Mouse (Mus musculus) hindbrain, postnatal 0 days (tissue): Measurements from ENCODE around the gene Ppp2r2c. TPM values are rescaled to one million over a fixed set of nuclear protein-coding genes. Genes with fewer than 3 reads are reported as not detected.
A peak's percentile ranks its signal among the peaks of the same experiment; 100 is the strongest.

Source experiments
- ATAC-seq: fragments of 200-750 bp; cut with Nextera tagmentation; 2 replicates; pipeline ENCODE4 v1.8.0; 2017; ENCODE audit warnings: mild to moderate bottlenecking, moderate TSS enrichment, moderate library complexity
- DNase-seq: peaks from one replicate; pipeline ENCODE4 v3.0.0-alpha.2; 2015; ENCODE audit warnings: low spot score
- H3K27ac ChIP-seq: fragments of 300-500 bp; sonication (generic); 2 replicates; pipeline ENCODE4 v1.5.1; 2014; ENCODE audit warnings: mild to moderate bottlenecking
- H3K27me3 ChIP-seq: fragments of 300-500 bp; sonication (generic); 2 replicates; pipeline ENCODE4 v1.6.1; 2014; ENCODE audit warnings: low read length, mixed read lengths; ENCODE audit not compliant: insufficient read depth
- H3K36me3 ChIP-seq: fragments of 300-500 bp; sonication (generic); 2 replicates; pipeline ENCODE4 v1.6.1; 2014; ENCODE audit warnings: low read length, mixed read lengths; ENCODE audit not compliant: insufficient read depth
- H3K4me1 ChIP-seq: fragments of 300-500 bp; sonication (generic); 2 replicates; pipeline ENCODE4 v1.6.1; 2014; ENCODE audit warnings: antibody characterized with exemption, low read length, mixed read lengths; ENCODE audit not compliant: insufficient read depth
- H3K4me2 ChIP-seq: fragments of 300-500 bp; sonication (generic); 2 replicates; pipeline ENCODE4 v1.6.1; 2014; ENCODE audit warnings: low read depth, mild to moderate bottlenecking, low read length, moderate library complexity, mixed read lengths
- H3K4me3 ChIP-seq: fragments of 300-500 bp; sonication (generic); 2 replicates; pipeline ENCODE4 v1.5.1; 2014; ENCODE audit warnings: low read length
- H3K9ac ChIP-seq: fragments of 300-500 bp; sonication (generic); replicated peaks from 2 replicates; pipeline ENCODE4 v1.6.1; 2014; ENCODE audit warnings: mild to moderate bottlenecking, low read length, moderate library complexity, mixed read lengths
- H3K9me3 ChIP-seq: fragments of 300-500 bp; sonication (generic); 2 replicates; pipeline ENCODE4 v1.6.1; 2016; ENCODE audit warnings: low read length, mixed read lengths
- CTCF ChIP-seq: IDR thresholded peaks from 2 replicates; pipeline ENCODE4 v1.5.1; 2016; ENCODE audit warnings: antibody characterized with exemption, control low read depth, low read depth
- WGBS: fragments of 180-500 bp; shearing (Covaris S2); extraction: QIAGEN DNeasy Blood & Tissue Kit; methylation state at CpG from one replicate; pipeline ENCODE4 v1.1.7; 2014; 5-methylcytosine and 5-hydroxymethylcytosine counted together
- polyA plus RNA-seq: library from polyadenylated mRNA; unstranded; fragments of >200 nt; fragmentation: Nextera tagmentation; extraction: Ambion mirVana; gene quantifications from 2 replicates; pipeline ENCODE4 v1.2.1, GENCODE M21; 2015
- total RNA-seq: library from RNA; depleted of rRNA; stranded (reverse); fragments of >200 nt; gene quantifications from 2 replicates; pipeline ENCODE4 v1.2.3, GENCODE M21; 2014

The Ppp2r2c gene
- total and polyA plus RNA-seq, 2 experiments from 2014 or later: 103 to 263 TPM

GRCm38 (mm10) chr5:36893263-36893662, 24.9 kb downstream of the Ppp2r2c start:
- Histone ChIP-seq H3K4me3 (no peak overlapping the region), H3K9ac (no peak overlapping the region), H3K27me3 (no peaks in the 10 kb centered on the region), H3K9me3 (no peaks in the 10 kb centered on the region), H3K27ac (peak overlapping the region; percentile 59; the same call in 1 of the 2 replicates), H3K4me1 (peaks cover 53% of the 10 kb centered on the region), H3K36me3 (no peaks in the 10 kb centered on the region), H3K4me2 (no peak overlapping the region)
- TF ChIP-seq CTCF: no peak
- ATAC-seq: no peak
- no peak for DNase-seq
- WGBS: 49% methylated on average over 9 of the region's 9 CpGs

- WGBS: 72% methylated on average over 10 of the region's 10 CpGs
- no peaks in the 10 kb centered on the region for H3K36me3 ChIP-seq
- peaks cover 56% of the 10 kb centered on the region for H3K4me1 ChIP-seq
These were observed 25.8 kb downstream of the Ppp2r2c start for GRCm38 (mm10) chr5:36894070-36894469.

DNA sequence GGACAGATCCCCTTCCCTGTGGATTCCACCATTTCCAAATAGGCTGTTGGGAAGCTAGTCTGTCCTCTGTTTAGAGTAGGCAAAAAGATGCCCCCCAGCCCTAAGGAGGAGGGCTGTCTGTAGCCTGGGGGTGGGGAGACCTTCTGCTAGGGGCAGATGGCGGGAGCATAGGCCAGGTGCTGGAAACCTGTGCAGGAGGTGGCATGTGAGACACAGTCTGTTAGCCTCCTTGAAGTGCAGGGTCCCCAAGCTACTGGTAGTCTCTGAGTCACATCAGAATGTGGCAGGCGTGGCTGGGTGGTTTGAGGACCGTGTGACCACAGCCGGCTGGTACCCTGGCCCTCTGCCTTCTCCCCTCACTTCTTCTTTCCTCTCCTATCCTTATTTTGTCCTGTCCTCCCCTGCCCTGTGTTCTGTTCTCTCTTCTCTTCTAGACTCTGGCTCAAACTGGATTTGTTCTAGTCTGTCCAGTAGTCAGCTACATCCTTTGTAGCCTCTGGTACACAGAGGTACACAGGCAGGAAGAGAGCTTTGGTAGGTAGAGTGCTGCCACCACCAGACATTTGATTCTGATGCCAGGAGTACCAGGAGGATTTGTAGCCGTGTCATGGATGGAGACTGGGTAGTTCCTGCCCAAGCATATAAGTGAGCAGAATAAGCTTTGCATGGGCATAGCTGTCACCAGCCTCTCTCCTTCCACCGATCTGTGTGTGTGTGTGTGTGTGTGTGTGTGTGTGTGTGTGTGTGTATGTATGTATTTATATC, 26.5 kb downstream of the Ppp2r2c start:
- no peak overlapping the region for H3K4me3 ChIP-seq
- peaks cover 62% of the 10 kb centered on the region for H3K4me1 ChIP-seq
- no peaks in the 10 kb centered on the region for H3K36me3 ChIP-seq
- no peak overlapping the region for H3K9ac ChIP-seq
- WGBS: 53% methylated on average over 6 of the region's 6 CpGs
- ATAC-seq (no peak), DNase-seq (no peak)
- TF ChIP-seq CTCF: no peak
- no peak overlapping the region for H3K4me2 ChIP-seq
- H3K9me3 ChIP-seq: no peaks in the 10 kb centered on the region
- H3K27me3 ChIP-seq: no peaks in the 10 kb centered on the region
- peak overlapping the region; percentile 59; the same call in 1 of the 2 replicates for H3K27ac ChIP-seq

More at GRCm38 (mm10) chr5:36894070-36894469, 25.8 kb downstream of the Ppp2r2c start:
- ATAC-seq (no peak), DNase-seq (no peak)
- no peak for TF ChIP-seq CTCF
- Histone ChIP-seq H3K4me2 (no peak overlapping the region), H3K4me3 (no peak overlapping the region), H3K9ac (no peak overlapping the region), H3K27me3 (no peaks in the 10 kb centered on the region), H3K9me3 (no peaks in the 10 kb centered on the region), H3K27ac (peak overlapping the region; percentile 59; the same call in 1 of the 2 replicates)

DNA sequence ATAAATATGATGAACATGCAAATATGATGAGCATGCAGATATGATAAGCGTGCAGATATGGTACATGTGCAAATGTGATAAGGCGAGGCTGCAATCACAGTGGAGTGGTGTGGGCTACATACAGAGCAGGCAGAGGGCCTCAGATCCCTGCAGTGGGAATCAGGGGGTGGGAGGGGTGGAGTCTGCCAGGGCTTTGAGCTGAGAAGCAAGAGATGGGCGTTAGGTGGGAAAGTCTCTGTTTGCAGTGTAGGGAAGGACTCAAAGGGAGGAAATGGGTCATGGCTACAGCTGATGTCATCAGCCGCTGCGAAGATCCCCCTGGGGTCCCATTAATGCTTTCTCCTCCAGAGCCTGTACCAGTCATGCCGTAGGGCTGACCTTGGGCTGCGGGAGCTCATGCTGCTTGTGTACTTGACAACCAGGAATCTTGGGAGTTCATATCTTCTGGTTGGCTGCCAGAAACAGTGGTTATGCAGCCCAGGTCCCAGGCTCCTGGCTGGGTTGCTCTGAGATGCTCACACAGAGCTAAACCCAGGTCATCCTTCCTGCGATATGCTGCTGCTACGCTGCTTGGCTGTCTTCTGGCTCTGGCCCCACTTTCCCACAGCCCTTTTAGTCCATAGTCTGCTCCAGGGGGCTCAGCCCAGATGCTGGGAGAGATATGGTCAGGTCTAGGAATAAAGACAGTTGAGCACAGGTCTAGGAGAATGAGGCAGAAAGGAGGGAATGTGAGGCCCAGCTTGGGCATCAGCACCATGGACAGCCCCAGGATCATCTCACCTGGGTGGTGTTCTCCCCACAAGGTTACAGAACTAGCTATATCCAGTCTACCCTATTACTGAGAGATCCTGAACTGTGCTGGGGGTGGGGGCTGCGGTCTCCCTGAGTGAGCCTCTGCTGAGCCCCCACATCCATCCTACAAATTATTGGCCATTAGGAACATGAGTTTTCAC, 27.6 kb downstream of the Ppp2r2c start:
- TF ChIP-seq CTCF: no peak
- H3K9ac ChIP-seq: no peak overlapping the region
- H3K27me3 ChIP-seq: no peaks in the 10 kb centered on the region
- peak overlapping the region; percentile 59 for H3K27ac ChIP-seq
- no peaks in the 10 kb centered on the region for H3K36me3 ChIP-seq
- no peaks in the 10 kb centered on the region for H3K9me3 ChIP-seq
- peaks cover 63% of the 10 kb centered on the region for H3K4me1 ChIP-seq
- ATAC-seq (peak; percentile 19; the same call in 1 of the 2 replicates), DNase-seq (no peak)
- 55% methylated on average over 10 of the region's 10 CpGs for WGBS
- no peak overlapping the region for H3K4me3 ChIP-seq
- H3K4me2 ChIP-seq: no peak overlapping the region

DNA sequence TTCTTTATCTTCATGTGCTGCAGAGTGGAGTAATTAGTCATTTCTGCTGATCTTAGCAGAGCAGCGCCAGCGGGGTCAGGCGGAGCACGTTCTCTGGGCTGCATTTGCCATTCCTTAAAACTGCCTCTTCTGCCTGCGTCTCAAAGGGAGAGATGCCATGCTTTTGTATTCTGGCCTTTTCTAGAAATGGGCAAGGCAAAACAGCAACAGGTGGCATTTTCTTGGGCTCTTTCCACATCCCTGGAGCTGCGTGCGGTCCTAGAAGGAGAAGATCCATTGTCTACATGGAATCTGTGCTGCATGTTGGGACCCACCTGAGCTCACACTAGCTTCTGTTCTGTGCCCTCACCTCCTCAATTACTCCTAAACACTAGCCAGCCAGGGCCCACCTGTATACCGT, 29.7 kb downstream of the Ppp2r2c start:
- no peak for ATAC-seq
- Histone ChIP-seq H3K4me1 (peaks cover 49% of the 10 kb centered on the region), H3K4me3 (no peak overlapping the region), H3K4me2 (no peak overlapping the region), H3K27me3 (no peaks in the 10 kb centered on the region), H3K9me3 (no peaks in the 10 kb centered on the region), H3K27ac (peak overlapping the region; percentile 59), H3K9ac (no peak overlapping the region), H3K36me3 (no peaks in the 10 kb centered on the region)
- WGBS: 66% methylated on average over 8 of the region's 8 CpGs
- peak; percentile 45 for DNase-seq
- TF ChIP-seq CTCF: no peak

DNA sequence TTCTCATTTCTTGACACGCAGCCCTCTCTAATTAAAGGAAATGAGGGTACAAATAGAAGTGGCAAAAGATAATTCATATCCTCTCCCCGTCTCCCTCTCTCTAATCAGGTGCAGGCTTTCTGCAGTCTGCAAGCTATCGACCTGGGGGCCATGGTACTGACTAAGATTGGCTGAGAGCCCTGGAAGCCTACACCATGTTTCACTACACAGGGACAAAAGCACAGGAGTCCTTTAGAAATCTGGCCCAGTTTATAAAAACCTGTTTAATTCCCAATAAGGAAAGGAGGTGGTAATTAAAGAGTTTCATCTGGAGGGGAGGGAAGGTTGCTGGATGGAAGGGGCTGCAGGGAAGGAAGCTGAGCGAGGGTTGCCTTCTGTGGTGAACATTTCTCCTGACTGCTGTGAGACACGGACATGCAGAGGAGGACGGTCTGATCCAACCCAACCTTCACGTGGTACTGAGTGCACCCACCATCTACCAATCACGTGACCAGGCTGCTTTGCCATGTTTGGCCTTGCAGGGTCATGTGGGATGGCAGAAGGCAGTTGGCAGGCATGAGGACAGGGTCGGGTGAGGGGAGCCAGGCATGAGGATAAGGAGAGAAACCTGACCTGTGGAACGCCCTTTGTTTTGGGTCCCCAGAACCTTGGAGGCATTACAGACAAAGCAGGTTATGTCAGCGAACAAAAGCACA, 30.2 kb downstream of the Ppp2r2c start:
- DNase-seq (no peak), ATAC-seq (peak; percentile 30)
- peak overlapping the region; percentile 59 for H3K27ac ChIP-seq
- no peak overlapping the region for H3K4me3 ChIP-seq
- no peaks in the 10 kb centered on the region for H3K36me3 ChIP-seq
- peaks cover 43% of the 10 kb centered on the region for H3K4me1 ChIP-seq
- WGBS: 56% methylated on average over 11 of the region's 11 CpGs
- no peak for TF ChIP-seq CTCF
- no peaks in the 10 kb centered on the region for H3K9me3 ChIP-seq
- H3K9ac ChIP-seq: no peak overlapping the region
- H3K27me3 ChIP-seq: no peaks in the 10 kb centered on the region
- H3K4me2 ChIP-seq: no peak overlapping the region
